Mouse (Mus musculus): ENCODE results near the gene Lpcat1.

GRCm38 (mm10) chr13:73443093-73443821 is 23.7 kb upstream of the Lpcat1 start:
- TF ChIP-seq CTCF (IDR thresholded peaks at IDR 0.05; ENCODE audit: borderline replicate concordance, insufficient read depth, low read depth, low read length) (no peak), POLR2A (IDR thresholded peaks at IDR 0.05; ENCODE audit: borderline replicate concordance, insufficient read depth, low read length) (no peak)

Measured in cerebellum, adult 2 months (tissue).